Mouse (Mus musculus): ENCODE data around the gene Mapk10. TPM values are rescaled to one million over a fixed set of nuclear protein-coding genes. Genes with fewer than 3 reads are reported as not detected.

Mapk10 gene
- polyA plus RNA-seq, 1 experiment from 2014 or later, result 0.31 TPM

- no peak overlapping the region for H3K4me3 ChIP-seq
- H3K9ac ChIP-seq, result no peak overlapping the region
- H3K27me3 ChIP-seq (replicated peaks), result no peaks in the 10 kb centered on the region
- no peak for ATAC-seq (ENCODE audit: insufficient number of reproducible peaks, low FRiP score)
- H3K4me1 ChIP-seq (replicated peaks), result peaks cover 6% of the 10 kb centered on the region; the same call in 1 of the 2 replicates
- no peak overlapping the region for H3K27ac ChIP-seq (ENCODE audit: poor library complexity, severe bottlenecking)
- 78% methylated on average over 11 of the region's 11 CpGs for WGBS
- no peak overlapping the region for H3K4me2 ChIP-seq
- no peaks in the 10 kb centered on the region for H3K9me3 ChIP-seq (replicated peaks)
- peaks cover 5% of the 10 kb centered on the region; the same call in 1 of the 2 replicates for H3K36me3 ChIP-seq
These were observed 351.4 kb downstream of the Mapk10 start for GRCm38 (mm10) chr5:102859749-102860148.

- Histone ChIP-seq H3K4me1 (replicated peaks) (peaks cover 6% of the 10 kb centered on the region; the same call in 1 of the 2 replicates), H3K4me3 (no peak overlapping the region), H3K27me3 (replicated peaks) (no peaks in the 10 kb centered on the region), H3K36me3 (peaks cover 5% of the 10 kb centered on the region; the same call in 1 of the 2 replicates), H3K9ac (no peak overlapping the region), H3K4me2 (no peak overlapping the region), H3K9me3 (replicated peaks) (no peaks in the 10 kb centered on the region), H3K27ac (ENCODE audit: poor library complexity, severe bottlenecking) (no peak overlapping the region)
- ATAC-seq (ENCODE audit: insufficient number of reproducible peaks, low FRiP score), result no peak
These were observed 353.1 kb downstream of the Mapk10 start for GRCm38 (mm10) chr5:102858047-102858446.

Other genes with a start within 250 kb of the Mapk10 start
- gene Ptpn13, start 213.9 kb upstream of the Mapk10 start, polyA plus RNA-seq (2016; fragmentation: Nextera tagmentation; extraction: Ambion mirVana), result 15.1 and 16.8 TPM in 2 replicates

Data from heart, embryonic 12.5 days (tissue).